Mouse (Mus musculus) ovary, postnatal 36 days (tissue): ENCODE measurements at regions not wholly inside any gene's neighbourhood (a gene's known extent, or its start where the extent isn't known, plus 50 kb on each side); places are given as distances from the start of the nearest gene placed in this dataset.

ENCODE experiments used
- DNase-seq: peaks from one replicate; pipeline ENCODE4 v3.0.0; 2022; ENCODE audit warnings: low spot score, mixed read lengths

DNA sequence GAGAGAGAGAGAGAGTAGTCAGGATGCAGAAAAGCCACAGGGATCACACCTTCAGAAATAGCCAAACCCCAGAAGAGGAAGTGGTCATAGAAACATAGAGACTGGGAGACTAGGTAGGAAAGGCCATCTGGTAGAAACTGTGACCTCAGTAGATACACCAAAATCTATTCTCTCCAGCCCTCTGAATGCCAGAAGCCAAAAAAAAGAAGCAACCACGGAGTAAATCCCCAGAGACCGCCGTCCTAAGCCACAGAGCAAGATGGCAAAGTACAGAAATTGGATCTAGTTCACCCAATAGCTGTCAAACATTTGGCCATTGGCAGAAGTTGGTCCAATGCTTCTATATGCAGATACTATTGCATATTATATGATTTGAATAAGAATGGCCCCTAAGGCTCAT, 86.5 kb upstream of the Usp24 start:
- no peak for DNase-seq

DNA sequence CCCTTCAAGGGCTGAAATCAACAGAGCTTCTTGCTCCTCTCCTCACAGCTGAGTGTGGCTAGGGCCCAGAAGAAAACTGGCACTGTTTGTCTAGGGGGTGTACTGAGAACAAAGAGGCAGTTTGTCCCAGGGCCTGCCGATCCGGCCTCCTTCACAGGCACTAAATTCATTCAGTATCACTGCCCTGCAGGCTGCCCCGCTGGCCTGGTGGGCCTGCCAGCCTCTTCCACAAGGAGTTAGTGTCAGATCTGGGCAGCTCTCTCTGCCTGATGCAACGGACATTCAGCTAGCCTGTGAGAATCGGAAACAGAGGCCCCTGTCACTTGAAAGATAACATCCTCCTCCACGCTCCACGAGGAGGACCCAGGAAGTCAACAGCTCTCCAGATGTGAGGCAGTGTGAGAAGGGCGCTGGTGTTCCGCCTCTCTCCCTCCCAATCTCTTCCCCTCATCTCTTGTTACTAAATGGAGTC, 83.5 kb upstream of the Usp24 start:
- DNase-seq: no peak

DNA sequence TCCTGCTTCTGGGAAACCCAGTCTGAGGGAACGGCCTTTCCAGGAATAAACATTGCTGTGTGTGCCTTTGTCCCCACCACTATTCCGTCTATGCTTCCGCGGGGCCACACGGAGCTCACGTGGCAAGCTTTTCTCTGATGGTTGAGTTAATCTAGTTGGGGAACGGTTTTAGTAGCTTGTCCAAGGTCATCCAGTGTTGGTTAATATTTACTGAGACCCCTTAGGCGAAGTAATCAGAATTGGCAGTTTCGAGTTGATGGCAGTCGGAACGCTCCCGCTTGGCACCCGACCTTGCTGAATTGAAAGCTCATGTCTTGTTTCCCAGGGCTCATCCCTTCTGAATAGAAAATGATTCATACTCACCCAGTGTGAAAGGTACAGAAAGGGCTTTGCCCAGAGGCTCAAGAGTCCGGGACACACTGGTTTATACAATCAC, 71.6 kb upstream of the Usp24 start:
- no peak for DNase-seq

DNA sequence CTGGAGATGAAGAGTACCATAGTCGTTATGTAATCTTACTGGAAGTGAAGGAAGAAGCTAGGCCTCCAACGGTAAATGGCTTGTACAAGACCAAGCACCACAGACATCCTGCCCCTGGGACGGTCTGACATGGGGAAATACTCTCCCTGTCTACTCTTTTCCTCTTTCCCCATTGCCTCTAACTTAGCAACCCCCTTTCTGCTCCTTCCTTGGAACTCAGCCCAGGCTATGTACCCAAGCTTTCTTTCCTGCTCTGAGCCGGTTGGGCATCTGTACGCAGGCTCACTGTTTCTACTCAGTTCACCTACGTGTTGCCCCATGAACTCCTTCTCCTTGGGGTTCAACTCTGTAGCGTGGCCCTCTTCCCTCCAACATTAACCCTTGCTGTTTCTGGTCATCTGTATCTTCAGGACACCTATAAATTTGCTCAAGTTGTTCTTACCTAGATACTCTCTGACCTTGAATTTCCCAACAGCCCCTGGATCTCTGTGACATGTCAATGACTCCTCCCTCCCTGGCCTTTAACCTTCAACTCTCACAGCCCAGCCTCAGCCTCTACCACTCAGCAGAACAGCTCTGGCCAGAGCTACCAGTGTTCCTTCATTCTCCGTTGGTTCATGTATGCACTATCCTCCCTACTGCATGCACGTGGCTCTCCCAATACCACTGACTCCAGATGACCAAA, 71.0 kb upstream of the Usp24 start:
- DNase-seq: no peak

DNA sequence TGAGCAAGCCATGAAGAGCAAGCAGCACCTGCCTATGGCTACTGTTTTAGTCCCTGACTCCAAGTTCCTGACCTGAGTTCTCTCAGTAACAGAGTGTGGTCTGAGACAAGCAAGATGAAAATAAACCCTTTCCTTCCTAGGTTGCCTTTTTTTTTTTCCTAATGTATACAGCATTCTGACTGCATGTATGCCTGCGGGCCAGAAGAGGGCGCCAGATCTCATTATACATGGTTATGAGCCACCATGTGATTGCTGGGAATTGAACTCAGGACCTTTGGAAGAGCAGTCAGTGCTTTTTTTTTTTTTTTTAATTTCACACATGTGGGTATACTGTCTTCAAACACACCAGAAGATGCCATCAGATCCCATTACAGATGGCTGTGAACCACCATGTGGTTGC, 69.3 kb upstream of the Usp24 start:
- DNase-seq: no peak

DNA sequence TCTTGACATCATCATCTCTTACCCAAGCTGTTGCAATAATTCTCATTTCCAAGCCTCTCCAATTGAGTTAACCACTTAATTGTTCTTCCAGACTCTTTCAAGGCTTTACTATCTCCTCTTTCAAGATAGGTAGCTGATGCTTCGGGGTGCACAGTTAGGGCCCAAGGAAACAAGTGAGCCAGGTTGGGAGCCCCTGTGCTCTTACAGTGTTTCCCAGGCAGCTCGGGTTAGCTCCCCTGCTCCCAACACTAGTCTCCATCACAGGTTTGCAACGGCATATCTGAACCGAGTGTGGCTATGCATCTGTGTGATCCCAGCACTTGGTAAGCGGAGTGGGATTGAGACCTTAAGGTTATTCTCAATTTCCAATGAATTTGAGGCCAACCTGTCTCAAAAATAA, 68.6 kb upstream of the Usp24 start:
- DNase-seq: no peak

DNA sequence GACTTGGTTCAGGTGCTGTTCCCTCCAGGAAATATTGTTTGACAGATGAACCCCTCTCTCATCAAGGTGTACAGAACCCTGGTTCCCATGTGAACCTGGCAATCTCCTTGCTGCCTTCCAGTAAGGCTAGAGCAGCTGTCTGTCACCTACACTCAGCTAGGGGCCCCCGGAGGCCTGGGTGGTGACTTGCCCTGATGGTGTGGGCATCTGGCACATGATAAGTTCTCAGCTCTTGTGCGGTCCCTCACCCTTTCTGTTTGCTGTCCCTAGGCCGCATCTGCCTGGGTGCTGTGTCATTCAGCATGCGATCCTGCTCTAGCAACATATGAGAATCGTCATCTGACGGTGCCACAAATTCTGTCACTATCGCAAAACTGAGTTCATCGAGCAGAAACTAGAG, 67.7 kb upstream of the Usp24 start:
- no peak for DNase-seq

DNA sequence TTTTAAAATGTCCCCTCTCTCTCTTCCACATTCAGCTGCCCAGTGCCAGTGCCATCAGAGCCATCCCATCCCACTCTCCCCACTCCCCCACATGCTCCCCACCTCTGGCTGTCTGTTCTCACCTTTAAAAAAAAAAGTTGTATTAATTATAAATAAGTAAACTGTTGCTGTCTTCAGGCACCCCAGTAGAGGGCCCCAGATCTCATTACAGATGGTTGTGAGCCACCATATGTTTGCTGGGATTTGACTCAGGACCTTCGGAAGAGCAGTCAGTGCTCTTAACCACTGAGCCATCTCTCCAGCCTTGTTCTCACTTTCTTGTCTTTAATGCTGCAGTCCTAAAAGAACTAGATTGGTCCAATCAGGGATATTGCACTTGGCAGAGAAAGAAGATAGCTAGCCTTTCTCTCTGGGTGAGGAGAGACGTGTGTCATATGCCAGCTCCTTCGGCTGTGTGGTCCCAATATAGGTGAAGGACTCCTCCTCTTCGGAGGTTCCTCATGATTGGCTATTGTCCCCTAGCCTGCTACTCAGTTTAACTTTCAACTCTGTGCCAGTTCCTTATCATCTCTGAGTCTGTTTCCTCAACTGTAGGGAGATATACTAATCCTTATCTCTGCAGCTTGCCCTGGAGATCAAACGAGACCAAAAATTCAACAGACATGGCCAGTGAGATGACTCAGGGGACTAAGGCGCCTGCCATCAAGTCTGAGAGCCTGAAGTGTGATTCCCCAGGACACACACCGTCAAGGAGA, 66.8 kb upstream of the Usp24 start:
- DNase-seq: no peak

DNA sequence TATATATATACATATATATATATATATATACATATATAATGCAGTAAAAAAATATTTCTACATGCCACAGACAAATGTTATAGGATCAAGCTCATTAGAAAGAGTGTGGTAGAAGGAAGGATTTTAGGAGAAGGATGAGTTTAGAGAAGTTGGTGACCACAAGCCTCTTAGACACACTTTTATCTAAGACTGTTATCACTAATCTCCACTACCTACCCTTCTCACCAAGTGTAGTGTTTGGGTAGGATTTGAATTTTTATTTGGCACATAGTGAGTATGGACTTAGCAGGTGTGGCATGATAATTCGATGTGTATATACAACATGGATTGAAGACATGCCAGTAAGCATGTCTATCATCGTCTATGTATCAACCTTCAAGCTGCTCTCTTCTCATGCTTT, 66.0 kb upstream of the Usp24 start:
- no peak for DNase-seq

DNA sequence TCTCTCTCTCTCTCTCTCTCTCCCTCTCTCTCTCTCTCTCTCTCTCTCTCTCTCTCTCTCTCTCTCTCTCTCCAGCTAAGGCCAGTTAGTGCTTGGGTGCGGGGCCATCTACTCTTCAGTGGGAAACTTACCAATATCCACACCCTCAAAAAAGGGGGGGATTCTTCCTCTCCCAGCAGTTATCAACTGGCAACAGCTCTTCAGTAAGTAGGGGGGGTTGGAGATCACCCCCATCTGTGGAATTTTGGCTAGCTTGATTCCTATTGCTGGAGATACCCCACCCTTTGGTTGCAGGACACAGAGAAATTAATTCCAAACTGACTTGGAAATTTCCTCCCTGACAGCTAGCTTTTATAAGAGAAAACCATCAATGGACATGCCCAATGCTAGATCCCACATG, 64.6 kb upstream of the Usp24 start:
- DNase-seq: no peak

DNA sequence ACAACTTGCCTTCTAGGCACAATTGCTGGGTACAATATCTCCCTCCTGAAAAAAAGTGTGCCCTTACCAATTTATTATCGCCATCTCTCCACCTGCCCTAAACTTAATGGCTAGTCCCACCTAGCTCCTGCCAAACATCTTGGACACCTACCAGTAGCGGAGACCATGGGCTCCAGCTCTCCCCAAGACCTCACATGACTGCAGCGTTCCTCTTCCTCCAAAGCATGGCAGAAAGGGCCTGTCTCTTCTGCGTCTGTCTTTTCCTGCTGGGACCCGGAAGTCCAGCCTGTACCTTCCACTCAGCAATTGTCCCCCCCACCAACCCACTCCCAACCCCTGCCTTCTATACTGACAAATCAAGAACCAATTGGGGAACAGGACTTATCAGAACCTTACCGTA, 63.1 kb upstream of the Usp24 start:
- DNase-seq: no peak

DNA sequence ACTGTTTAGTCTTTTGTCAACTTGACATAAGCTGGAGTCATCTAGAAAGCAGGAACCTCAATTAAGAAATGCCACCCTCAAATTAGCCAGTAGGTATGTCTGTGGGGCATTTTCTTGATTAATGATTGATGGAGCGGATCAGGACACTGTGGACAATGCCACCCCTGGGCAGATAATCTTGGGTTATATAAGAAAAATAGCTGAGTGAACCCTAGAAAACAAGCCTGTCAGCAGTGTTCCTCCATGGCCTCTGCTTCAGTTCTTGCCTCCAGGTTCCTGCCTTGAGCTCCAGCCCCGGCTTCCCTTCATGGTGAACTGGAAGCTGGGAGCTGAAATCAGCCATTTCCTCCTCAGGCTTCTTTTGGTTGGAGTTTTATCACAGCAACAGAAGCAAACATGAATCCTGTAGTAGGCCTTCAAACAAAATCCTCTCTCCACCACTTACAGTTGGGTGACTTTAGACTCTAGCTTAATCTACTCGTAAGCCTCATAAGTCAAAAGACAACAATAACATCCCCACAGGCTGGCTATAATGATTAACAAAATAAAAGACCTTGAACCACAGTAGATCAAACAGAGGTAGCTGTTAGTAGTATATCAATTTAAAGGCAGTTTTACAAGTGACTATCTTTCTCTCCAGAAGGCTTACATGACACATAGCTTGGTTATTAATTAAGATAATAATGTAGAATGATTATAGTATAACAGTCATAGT, 61.1 kb upstream of the Usp24 start:
- no peak for DNase-seq

DNA sequence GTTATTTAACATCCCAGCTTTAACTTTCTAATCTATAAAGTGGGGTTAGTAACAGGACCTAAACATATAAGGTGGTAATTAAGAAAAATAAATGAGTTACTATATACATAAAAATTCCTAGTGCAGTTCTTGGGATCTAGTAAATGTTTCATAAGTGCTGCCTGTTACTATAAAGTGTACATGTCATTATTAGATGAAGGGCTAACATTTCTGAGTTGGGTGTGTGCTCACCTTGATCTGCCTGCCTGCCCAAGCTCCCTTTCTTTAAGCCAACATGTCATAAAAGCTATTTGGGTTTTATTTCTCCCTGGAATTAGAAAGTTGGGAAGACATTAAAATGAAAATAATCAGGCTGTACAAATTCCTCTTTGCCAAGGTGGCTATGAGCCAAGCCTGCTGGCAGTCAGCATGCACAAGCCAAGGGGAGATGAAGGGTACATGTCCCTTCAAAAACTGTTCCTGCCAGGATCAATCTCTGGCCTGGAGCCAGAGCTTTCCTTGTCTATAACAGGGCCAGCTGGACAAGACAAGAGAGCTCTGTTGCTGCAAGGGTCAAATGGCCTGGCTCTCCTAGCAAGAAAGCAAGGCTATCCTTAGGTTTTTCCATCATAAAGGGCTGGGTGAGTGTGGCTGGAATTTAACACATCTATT, 59.9 kb upstream of the Usp24 start:
- peak; percentile 31 for DNase-seq

DNA sequence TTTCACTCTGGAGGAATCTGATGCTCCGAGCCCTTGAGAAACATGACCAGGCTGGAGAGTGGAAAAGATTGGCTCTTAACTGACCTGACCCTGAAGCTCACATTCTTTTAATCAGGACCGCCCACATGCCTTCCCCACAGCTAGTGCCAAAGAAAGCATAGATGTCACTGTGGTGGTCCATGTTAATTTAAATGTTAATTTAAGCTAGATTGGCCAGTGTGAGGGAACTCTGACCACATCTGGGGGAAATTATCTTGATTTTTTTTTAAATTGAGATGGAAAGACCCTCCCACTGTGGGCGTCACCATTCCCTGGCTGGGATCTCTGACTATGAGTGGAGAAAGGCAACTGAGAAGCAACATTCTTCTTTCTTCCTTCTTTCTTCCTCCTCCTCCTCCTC, 54.6 kb upstream of the Usp24 start:
- DNase-seq: no peak

DNA sequence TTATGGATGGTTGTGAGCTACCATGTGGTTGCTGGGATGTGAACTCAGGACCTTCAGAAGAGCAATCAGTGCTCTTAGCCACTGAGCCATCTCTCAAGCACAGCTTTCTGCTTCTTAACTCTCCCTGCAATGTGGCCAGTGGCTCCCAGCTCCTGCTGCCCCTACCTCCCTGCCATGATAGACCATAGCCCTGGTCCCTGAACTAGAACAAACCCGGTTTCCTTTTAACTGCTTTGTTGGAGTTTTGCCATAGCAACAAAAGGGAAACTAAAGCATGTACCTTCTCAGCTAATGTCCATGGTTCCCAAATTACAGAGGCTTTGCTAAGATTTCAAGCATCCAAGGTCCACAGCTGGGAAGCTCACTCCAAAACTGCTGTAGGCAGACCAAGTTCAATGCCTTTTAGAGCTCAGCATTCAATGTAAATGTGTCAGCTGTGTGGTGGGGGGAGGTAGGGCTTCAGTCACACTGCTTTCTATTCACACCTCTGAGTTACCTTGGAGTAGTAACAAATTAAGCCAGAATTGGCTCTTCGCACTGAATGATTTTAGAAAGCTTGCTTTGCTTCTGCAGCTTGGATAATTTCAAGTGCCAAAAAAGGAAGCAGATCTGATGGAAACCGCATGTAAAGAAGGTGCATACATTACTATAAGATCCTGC, 54.0 kb upstream of the Usp24 start:
- no peak for DNase-seq

DNA sequence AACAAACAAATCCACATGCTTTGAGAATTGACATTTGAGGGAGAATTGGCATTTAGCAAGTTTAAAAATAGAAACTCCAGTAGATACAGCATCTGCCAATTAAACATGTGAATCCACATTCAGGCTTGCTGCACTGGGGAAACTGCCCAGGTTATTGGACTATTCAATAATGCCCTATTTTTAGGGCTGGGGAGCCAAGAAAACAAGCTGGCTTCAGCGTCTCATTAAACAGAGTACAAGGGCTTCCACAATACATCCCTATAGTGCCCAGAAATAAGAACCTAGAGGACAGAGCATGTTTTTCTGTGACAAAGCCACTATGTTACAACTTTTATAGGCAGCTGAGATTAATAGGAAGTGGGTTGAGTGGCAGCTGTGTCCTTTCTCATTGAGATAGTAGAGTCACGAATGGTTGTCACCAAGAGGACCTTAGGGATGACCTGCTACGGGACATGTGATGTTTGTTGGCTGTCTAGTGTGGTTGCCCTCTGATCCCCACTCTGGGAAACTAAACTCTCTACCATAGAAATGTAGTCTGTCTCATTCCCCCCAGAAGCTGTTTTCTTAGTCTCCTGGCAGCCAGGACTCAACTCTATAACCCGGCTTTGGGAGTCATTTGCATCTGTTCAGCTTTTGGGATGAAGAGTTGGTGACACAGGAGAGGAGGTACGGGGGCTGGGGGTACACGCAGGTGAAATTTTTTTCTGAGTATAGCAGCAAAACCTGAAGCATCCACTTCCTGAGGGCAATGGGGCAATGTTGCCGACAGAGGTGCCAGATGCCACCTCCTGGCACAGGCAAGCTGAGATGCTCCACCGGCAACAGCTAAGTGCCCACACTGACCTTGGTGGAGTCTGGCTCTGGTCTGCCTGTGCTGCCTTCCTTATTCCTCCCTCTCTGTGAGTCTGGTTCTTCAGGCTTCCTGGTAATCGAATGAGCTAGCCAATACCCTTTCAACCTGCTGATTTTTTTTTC, 53.0 kb upstream of the Usp24 start:
- DNase-seq: no peak
